Mouse (Mus musculus): ENCODE data around the gene Npy1r. TPM values are rescaled to one million over a fixed set of nuclear protein-coding genes. Genes with fewer than 3 reads are reported as not detected.

The Npy1r gene
- polyA plus RNA-seq, 2 experiments = 0.06 TPM; not detected in 1

- Histone ChIP-seq H3K4me1 (replicated peaks; ENCODE audit: control insufficient read depth in 2 of 2, insufficient read depth in 2 of 2, low read length in 1 of 2) (no peaks in the 10 kb centered on the region), H3K9ac (replicated peaks) (no peak overlapping the region), H3K9me3 (ENCODE audit: control insufficient read depth, low read length) (no peaks in the 10 kb centered on the region), H3K4me3 (ENCODE audit: insufficient read depth in 1 of 2, low read depth in 2 of 2, low read length in 2 of 2) (no peak overlapping the region), H3K36me3 (replicated peaks; ENCODE audit: control insufficient read depth, insufficient read depth, low read depth) (no peaks in the 10 kb centered on the region), H3K4me2 (ENCODE audit: low read depth) (no peak overlapping the region), H3K27ac (no peak overlapping the region), H3K27me3 (ENCODE audit: control insufficient read depth, insufficient read depth, low read length) (no peaks in the 10 kb centered on the region)
- ATAC-seq (ENCODE audit: insufficient read depth) (no peak), DNase-seq (ENCODE audit: low read depth in 3 of 3, low spot score in 3 of 3) (no peak)
- 59% methylated on average over 2 of the region's 2 CpGs for WGBS (ENCODE audit: insufficient replicate concordance)
- no peak for TF ChIP-seq CTCF (IDR thresholded peaks at IDR 0.05; ENCODE audit: low read depth)
- no peak for TF ChIP-seq EP300 (IDR thresholded peaks at IDR 0.05; ENCODE audit: low read depth)
Observed at GRCm38 (mm10) chr8:66756161-66756560, 59.2 kb downstream of the Npy1r start.

Other genes with a start within 250 kb of the Npy1r start
- 2.4 and 4.4 TPM in 2 replicates for gene Tma16, start 210.7 kb upstream of the Npy1r start, polyA plus RNA-seq (2012; rRNA removed)
- gene Tma16, start 210.7 kb upstream of the Npy1r start, polyA plus RNA-seq (2014; fragmentation: Nextera tagmentation; extraction: Ambion mirVana) = 5.1 and 5.5 TPM in 2 replicates
- not detected in 2 replicates for gene Tktl2, start 185.4 kb upstream of the Npy1r start, polyA plus RNA-seq (2012; rRNA removed)
- gene Tktl2, start 185.4 kb upstream of the Npy1r start, polyA plus RNA-seq (2014; fragmentation: Nextera tagmentation; extraction: Ambion mirVana) = not detected in 2 replicates
- not detected in 2 replicates for gene Npy5r, start 9.1 kb upstream of the Npy1r start, polyA plus RNA-seq (2012; rRNA removed)
- gene Npy5r, start 9.1 kb upstream of the Npy1r start, polyA plus RNA-seq (2014; fragmentation: Nextera tagmentation; extraction: Ambion mirVana) = not detected in 2 replicates
- gene Naf1, start 163.0 kb downstream of the Npy1r start, polyA plus RNA-seq (2012; rRNA removed) = 2.9 and 3.6 TPM in 2 replicates
- gene Naf1, start 163.0 kb downstream of the Npy1r start, polyA plus RNA-seq (2014; fragmentation: Nextera tagmentation; extraction: Ambion mirVana) = 1.9 and 2.5 TPM in 2 replicates

Measured in liver, embryonic 14.5 days (tissue).